Mouse (Mus musculus) stomach, postnatal 0 days (tissue): ENCODE measurements at regions not wholly inside any gene's neighbourhood (a gene's known extent, or its start where the extent isn't known, plus 50 kb on each side); places are given as distances from the start of the nearest gene placed in this dataset.
"Not testable (repeated sequence)": the region's sequence is repeated elsewhere in the genome, so short reads cannot be mapped to it uniquely, and the experiment has no call there.

Experiments
- CTCF ChIP-seq: IDR thresholded peaks from 2 replicates; pipeline ENCODE4 v1.5.1; 2016; ENCODE audit warnings: antibody characterized with exemption, low read depth, mild to moderate bottlenecking, moderate library complexity
- EP300 ChIP-seq: optimal IDR thresholded peaks from 2 replicates; pipeline ENCODE3; 2016; ENCODE audit warnings: antibody characterized with exemption

DNA sequence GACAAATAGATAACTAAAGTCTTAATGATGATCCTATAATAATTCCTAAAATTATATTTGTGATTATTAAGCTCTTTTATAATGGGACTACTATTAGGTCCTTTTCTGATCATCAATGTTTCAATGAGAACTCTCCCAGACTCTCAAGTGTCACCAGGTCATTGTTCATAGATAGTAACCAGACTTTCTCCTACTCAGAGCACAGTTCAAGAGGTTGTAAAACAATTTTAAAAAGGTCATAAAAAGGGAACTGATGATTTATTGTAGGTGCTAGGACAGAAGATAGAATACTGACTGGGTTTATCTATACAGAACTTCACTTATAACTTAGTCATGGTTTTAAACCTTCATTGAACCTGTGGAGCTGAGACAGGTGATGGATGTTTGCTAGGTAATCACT is 58.7 kb upstream of the Gm15446 start:
- not testable (repeated sequence) for TF ChIP-seq CTCF, EP300
